Mouse (Mus musculus) ES-E14 (cell line): ENCODE measurements at regions not wholly inside any gene's neighbourhood (a gene's known extent, or its start where the extent isn't known, plus 50 kb on each side); places are given as distances from the start of the nearest gene placed in this dataset.
A peak's percentile ranks its signal among the peaks of the same experiment; 100 is the strongest.

Experiments
- CHD2 ChIP-seq: IDR thresholded peaks from 2 replicates; pipeline ENCODE4 v1.6.1; 2014; ENCODE audit warnings: mild to moderate bottlenecking, low read depth, low read length, inconsistent platforms
- HCFC1 ChIP-seq: IDR thresholded peaks from 2 replicates; pipeline ENCODE4 v1.6.1; 2012; ENCODE audit warnings: low read length, inconsistent platforms, borderline replicate concordance; ENCODE audit not compliant: insufficient read depth
- MAFK ChIP-seq: IDR thresholded peaks from 2 replicates; pipeline ENCODE4 v1.6.1; 2014; ENCODE audit warnings: mild to moderate bottlenecking, low read depth, low read length, inconsistent platforms; ENCODE audit not compliant: insufficient read depth
- ZC3H11A ChIP-seq: IDR thresholded peaks from 2 replicates; pipeline ENCODE4 v1.6.1; 2012; ENCODE audit warnings: low read depth, mild to moderate bottlenecking, inconsistent platforms, low read length, borderline replicate concordance
- ZNF384 ChIP-seq: IDR thresholded peaks from 2 replicates; pipeline ENCODE4 v1.6.1; 2012; ENCODE audit warnings: low read depth, low read length, inconsistent platforms

DNA sequence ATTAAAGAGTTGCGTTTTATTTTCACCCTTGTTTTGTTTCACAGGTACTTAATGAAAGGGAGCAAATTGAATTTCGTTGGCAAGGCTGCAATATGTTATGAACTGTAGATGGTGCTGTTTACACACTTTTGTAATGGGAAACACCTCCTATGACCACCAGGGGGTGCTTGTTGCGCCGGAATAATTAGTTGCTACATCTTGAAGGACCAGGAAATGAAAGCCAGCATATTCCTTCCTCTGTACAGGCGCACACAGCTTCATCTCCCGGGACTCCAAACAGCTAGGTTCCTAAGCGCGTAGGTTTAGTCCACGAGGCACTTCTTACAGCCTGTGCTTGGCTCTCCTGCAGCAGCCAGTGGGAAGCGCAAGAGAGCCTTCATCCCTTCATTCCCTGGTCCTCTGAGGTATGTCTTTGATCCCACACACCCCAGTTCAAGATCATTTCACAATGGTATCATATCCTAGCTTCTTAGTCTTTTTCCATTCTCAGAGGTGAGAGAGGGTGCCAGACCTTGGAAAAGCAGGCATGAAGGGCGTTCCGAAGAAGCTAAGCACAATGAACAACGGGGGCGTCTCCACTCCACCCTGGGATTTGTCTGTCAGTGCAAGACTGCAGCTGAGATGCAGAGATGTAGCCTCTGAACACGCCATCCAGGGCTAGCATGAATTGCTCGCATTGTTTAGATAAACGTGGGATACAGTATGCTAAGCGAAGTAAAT, 95.4 kb upstream of the Tmem45b start:
- TF ChIP-seq HCFC1 (no peak), MAFK (0 out of 2 replicates have a peak, but pooled peaks have one; percentile 16), ZNF384 (0 out of 2 replicates have a peak, but pooled peaks have one; percentile 61), CHD2 (no peak), ZC3H11A (peak; percentile 100)
